25 mouse cellular contexts compared by ENCODE assay signal in genomic region chr9:31894775-31895320, GRCm38 (mm10). TPM values are rescaled to one million over a fixed set of nuclear protein-coding genes. Genes with fewer than 3 reads are reported as not detected.
DNase-seq lines count a peak whose midpoint lies in the region; ATAC-seq and TF ChIP-seq lines count a peak whose summit lies in the region.
"Had no signal": no experiment of that assay in that cellular context is flagged by ENCODE, and none has a peak within 500 bp of the region (broad histone marks: within the 10 kb centered on the region; RNA-seq: fewer than 3 reads in every experiment).

No protein-coding gene starts in this region.

- WGBS in lung, embryonic 14.5 days: 43% methylated on average over 10 of the region's 10 CpGs
- WGBS in lung, adult 2 months: 53% methylated on average over 10 of the region's 10 CpGs

- ATAC-seq in lung, embryonic 14.5 days (ENCODE audit: insufficient read depth): no peak; the same call in 1 of the 2 replicates
- ATAC-seq: forebrain, embryonic 14.5 days; inflammation-experienced regulatory T-cells, adult 6 months; liver, embryonic 12.5 days had no signal

- H3K36me3 ChIP-seq in lung, embryonic 14.5 days (ENCODE audit: insufficient read depth): no peaks in the 10 kb centered on the region
- H3K36me3 ChIP-seq in testis, adult 2 months (ENCODE audit: control insufficient read depth, insufficient read depth, low read length): no peaks in the 10 kb centered on the region
- H3K36me3 ChIP-seq: hindbrain, embryonic 12.5 days; kidney, embryonic 15.5 days; limb, embryonic 12.5 days; liver, embryonic 12.5 days; neural tube, embryonic 13.5 days had no signal

- no peaks in the 10 kb centered on the region for H3K9me3 ChIP-seq in lung, embryonic 14.5 days (ENCODE audit: low read depth, low read length)
- H3K9me3 ChIP-seq: hindbrain, embryonic 12.5 days; kidney, embryonic 15.5 days; limb, embryonic 12.5 days; liver, embryonic 12.5 days; neural tube, embryonic 13.5 days had no signal

- no peak overlapping the region for H3K9ac ChIP-seq in lung, embryonic 14.5 days
- H3K9ac ChIP-seq: hindbrain, embryonic 12.5 days; kidney, embryonic 15.5 days; limb, embryonic 12.5 days; liver, embryonic 12.5 days; neural tube, embryonic 13.5 days had no signal

- no peaks in the 10 kb centered on the region for H3K27me3 ChIP-seq in lung, embryonic 14.5 days (ENCODE audit: insufficient read depth, low read length)
- H3K27me3 ChIP-seq in testis, adult 2 months (ENCODE audit: control insufficient read depth, insufficient read depth, low read length): no peaks in the 10 kb centered on the region
- H3K27me3 ChIP-seq: hindbrain, embryonic 12.5 days; kidney, embryonic 15.5 days; limb, embryonic 12.5 days; liver, embryonic 12.5 days; neural tube, embryonic 13.5 days had no signal

- TF ChIP-seq POLR2A in lung, adult 2 months (IDR thresholded peaks at IDR 0.05; ENCODE audit: borderline replicate concordance, extremely low read depth, low read depth, low read length): no peak
- TF ChIP-seq POLR2A in testis, adult 2 months (IDR thresholded peaks at IDR 0.05; ENCODE audit: control insufficient read depth, low read depth, low read length): no peak

- H3K4me1 ChIP-seq in lung, embryonic 14.5 days (ENCODE audit: insufficient read depth): no peaks in the 10 kb centered on the region
- no peaks in the 10 kb centered on the region for H3K4me1 ChIP-seq in lung, adult 2 months (ENCODE audit: control insufficient read depth, insufficient read depth, low read length)
- peaks cover 3% of the 10 kb centered on the region; the same call in 1 of the 2 replicates for H3K4me1 ChIP-seq in testis, adult 2 months (ENCODE audit: control insufficient read depth, insufficient read depth, low read length)
- H3K4me1 ChIP-seq: kidney, embryonic 15.5 days; liver, embryonic 12.5 days; neural tube, embryonic 13.5 days had no signal

- no peak for TF ChIP-seq CTCF in lung, embryonic 14.5 days (IDR thresholded peaks at IDR 0.05; ENCODE audit: low read depth)
- no peak for TF ChIP-seq CTCF in lung, adult 2 months (IDR thresholded peaks at IDR 0.05; ENCODE audit: insufficient read depth, low read length)
- no peak for TF ChIP-seq CTCF in testis, adult 2 months (IDR thresholded peaks at IDR 0.05; ENCODE audit: control insufficient read depth, insufficient read depth, insufficient replicate concordance, low read depth, low read length)

- no peak overlapping the region for H3K4me2 ChIP-seq in lung, embryonic 14.5 days
- H3K4me2 ChIP-seq: hindbrain, embryonic 12.5 days; kidney, embryonic 15.5 days; limb, embryonic 12.5 days; liver, embryonic 12.5 days; neural tube, embryonic 13.5 days had no signal

- H3K27ac ChIP-seq in lung, embryonic 14.5 days (ENCODE audit: low read depth): no peak overlapping the region
- no peak overlapping the region for H3K27ac ChIP-seq in testis, adult 2 months (ENCODE audit: control insufficient read depth, insufficient read depth, low read depth, low read length)
- H3K27ac ChIP-seq: hindbrain, embryonic 12.5 days; kidney, embryonic 15.5 days; limb, embryonic 12.5 days; liver, embryonic 12.5 days; neural tube, embryonic 13.5 days had no signal

- no peak overlapping the region for H3K4me3 ChIP-seq in lung, embryonic 14.5 days (ENCODE audit: low read depth, low read length)
- no peak overlapping the region for H3K4me3 ChIP-seq in lung, adult 2 months (replicated peaks; ENCODE audit: extremely low read depth, low read depth, low read length)
- peak overlapping the region; percentile 37 for H3K4me3 ChIP-seq in testis, adult 2 months (ENCODE audit: control insufficient read depth, low read depth, low read length)
- H3K4me3 ChIP-seq: erythroblast, embryonic 14.5 days; hindbrain, embryonic 12.5 days; kidney, embryonic 15.5 days; limb, embryonic 12.5 days; liver, embryonic 12.5 days; neural tube, embryonic 13.5 days had no signal

- DNase-seq in embryo, embryonic 10 days (ENCODE audit: low spot score): peak; percentile 30
- no peak for DNase-seq in embryo, embryonic 9.5 days (ENCODE audit: extremely low spot score)
- peak; percentile 24 for DNase-seq in lung, embryonic 14.5 days
- DNase-seq in lung, adult 2 months: no peak
- DNase-seq in testis, postnatal 10 days (ENCODE audit: low spot score): no peak
- DNase-seq in layer of hippocampus, adult 11-12 months (ENCODE audit: low spot score): no peak
- DNase-seq in gastrocnemius, postnatal 36 days: no peak
- DNase-seq: adrenal gland, adult 8-10 months; cerebellum, adult 9-11 months; gastrocnemius, postnatal 10 days; right cerebral cortex, postnatal 25 days; thymus, postnatal 14 days had no signal

- intact Hi-C loops in gastrocnemius, postnatal 36 days (cut with DNase I): no loop called here

RNA-seq across cellular contexts. Expression of gene Barx2, which starts 18.4 kb away (rescaled TPM):
- polyA plus RNA-seq in lung, embryonic 14.5 days (2014; fragmentation: Nextera tagmentation; extraction: Ambion mirVana): 0.22 and 0.36 TPM in 2 replicates
- 3.0 and 15.1 TPM in 2 replicates for polyA plus RNA-seq in lung, adult 2 months (2012; rRNA removed)
- 0.14 TPM in 1 of 2 replicates, not detected in the other for polyA plus RNA-seq in testis, adult 2 months (2012; rRNA removed)
- 10 to 100 TPM in 1 of 2 experiments, 1 to 10 TPM in 1; 8.1 to 10.3 TPM for total RNA-seq in gastrocnemius, postnatal 36 days (2021)
- total RNA-seq: adrenal gland, adult 8-10 months; megakaryocyte, adult 5-6 weeks had no signal
- polyA plus RNA-seq: erythroblast, embryonic 14.5 days; heart, postnatal 0 days; inflammation-experienced regulatory T-cells, adult 6 months; liver, embryonic 12.5 days; lung, embryonic 16.5 days; neural tube, embryonic 13.5 days; spleen, adult 2 months had no signal

Comparison
In these comparisons a context has a peak if more than half of its experiments do, and no peak if none do; other contexts are left out.
1. DNase-seq: peak in embryo, embryonic 10 days (single experiment) and lung, embryonic 14.5 days (single experiment); none in embryo, embryonic 9.5 days (single experiment), lung, adult 2 months (single experiment), testis, postnatal 10 days (single experiment), layer of hippocampus, adult 11-12 months (single experiment) and gastrocnemius, postnatal 36 days (0 of 2).